Mouse (Mus musculus) G1E (cell line): ENCODE data around the gene Irf1.

ENCODE experiments used
- CTCF ChIP-seq: IDR thresholded peaks from 2 replicates; pipeline ENCODE4 v1.5.1; 2012; ENCODE audit warnings: low read depth, low read length, inconsistent platforms, mixed read lengths
- GATA1 ChIP-seq: IDR thresholded peaks from 2 replicates; pipeline ENCODE4 v1.6.1; 2012; ENCODE audit warnings: borderline replicate concordance, low read length, inconsistent platforms, mixed read lengths
- TAL1 ChIP-seq: conservative IDR thresholded peaks from 2 replicates; pipeline ENCODE4 v1.6.1; 2012; ENCODE audit warnings: low read depth, low read length, inconsistent platforms, mixed read lengths

DNA sequence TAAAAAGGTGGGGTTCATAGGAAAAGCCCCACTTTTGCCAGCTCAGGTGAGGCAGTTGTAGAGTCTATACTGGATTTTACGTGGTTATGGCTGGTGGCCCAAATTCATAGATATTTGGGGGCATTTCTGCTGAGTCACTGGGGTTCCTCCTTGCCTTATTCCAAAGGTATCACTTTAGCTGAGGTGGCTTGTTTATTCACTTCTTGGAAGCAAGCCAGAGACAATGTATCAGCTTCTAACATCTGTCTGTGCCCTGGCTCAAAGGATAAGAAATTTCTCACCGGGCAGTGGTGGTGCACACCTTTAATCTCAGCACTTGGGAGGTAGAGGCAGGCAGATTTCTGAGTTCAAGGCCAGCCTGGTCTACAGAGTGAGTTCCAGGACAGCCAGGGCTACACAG is 10.0 kb downstream of the Irf1 start:
- TF ChIP-seq CTCF: no peak
- TF ChIP-seq GATA1: no peak
- no peak for TF ChIP-seq TAL1
